Mouse (Mus musculus) megakaryocyte, embryonic 14.5 days (primary cell): ENCODE results near the gene Olfr825.
"Not testable (repeated sequence)": the region's sequence is repeated elsewhere in the genome, so short reads cannot be mapped to it uniquely, and the experiment has no call there.

Experiments
- FLI1 ChIP-seq: IDR thresholded peaks from 2 replicates; pipeline ENCODE4 v1.6.1; 2012; ENCODE audit warnings: low read length, inconsistent platforms, mixed read lengths
- GATA1 ChIP-seq: IDR thresholded peaks from 3 replicates; pipeline ENCODE4 v1.6.1; 2012; ENCODE audit warnings: mixed read lengths, low read length, inconsistent platforms, borderline replicate concordance

- not testable (repeated sequence) for TF ChIP-seq FLI1, GATA1
Measured at GRCm38 (mm10) chr10:130116045-130116444, 50.5 kb downstream of the Olfr825 start.
